ENCODE assay signal across 25 mouse cellular contexts in genomic region chr6:83208050-83208400, GRCm38 (mm10). TPM values are rescaled to one million over a fixed set of nuclear protein-coding genes. Genes with fewer than 3 reads are reported as not detected.
"Had no signal": no experiment of that assay in that cellular context is flagged by ENCODE, and none has a peak within 500 bp of the region (broad histone marks: within the 10 kb centered on the region; RNA-seq: fewer than 3 reads in every experiment).

No protein-coding gene starts in this region.

- ATAC-seq: hindbrain, postnatal 0 days had no signal

- H3K27ac ChIP-seq: heart, adult 2 months; heart, embryonic 10.5 days; hindbrain, embryonic 13.5 days; hindbrain, embryonic 15.5 days; hindbrain, postnatal 0 days; layer of hippocampus, adult 2 months; left cerebral cortex, adult 2 months; limb, embryonic 10.5 days; limb, embryonic 12.5 days; liver, embryonic 13.5 days had no signal

- H3K4me2 ChIP-seq: heart, embryonic 12.5 days; hindbrain, embryonic 13.5 days; hindbrain, embryonic 15.5 days; limb, embryonic 12.5 days; liver, embryonic 11.5 days; liver, embryonic 13.5 days had no signal

- H3K9ac ChIP-seq: heart, embryonic 12.5 days; hindbrain, embryonic 13.5 days; hindbrain, embryonic 15.5 days; limb, embryonic 12.5 days; liver, embryonic 13.5 days had no signal

- H3K9me3 ChIP-seq: heart, embryonic 10.5 days; heart, embryonic 12.5 days; hindbrain, embryonic 13.5 days; hindbrain, embryonic 15.5 days; limb, embryonic 10.5 days; limb, embryonic 12.5 days; liver, embryonic 13.5 days had no signal

- H3K4me1 ChIP-seq: liver, embryonic 13.5 days had no signal

- H3K36me3 ChIP-seq: heart, embryonic 10.5 days; heart, embryonic 12.5 days; hindbrain, embryonic 13.5 days; hindbrain, embryonic 15.5 days; limb, embryonic 10.5 days; limb, embryonic 12.5 days; liver, embryonic 13.5 days had no signal

- H3K4me3 ChIP-seq: heart, adult 2 months; heart, embryonic 10.5 days; heart, embryonic 12.5 days; hindbrain, embryonic 13.5 days; hindbrain, embryonic 15.5 days; layer of hippocampus, adult 2 months; left cerebral cortex, adult 2 months; limb, embryonic 10.5 days; limb, embryonic 12.5 days; liver, embryonic 13.5 days had no signal

- DNase-seq: gastrocnemius, postnatal 14 days; gastrocnemius, postnatal 36 days; heart, adult 2 months; heart, postnatal 10 days; heart, postnatal 36 days; kidney, adult 18-20 months; kidney, adult 8-10 months; kidney, postnatal 10 days; kidney, postnatal 25 days; kidney, postnatal 4 days; liver; liver, embryonic 13.5 days had no signal

- H3K27me3 ChIP-seq: heart, embryonic 12.5 days; hindbrain, embryonic 13.5 days; hindbrain, embryonic 15.5 days; limb, embryonic 12.5 days; liver, embryonic 13.5 days had no signal

RNA-seq across cellular contexts. Expression of gene Slc4a5, which starts 11.6 kb away (rescaled TPM):
- total RNA-seq: gastrocnemius, adult 18-20 months; gastrocnemius, adult 8-10 months; gastrocnemius, postnatal 14 days; gastrocnemius, postnatal 36 days; heart, adult 2 months; heart, postnatal 10 days; heart, postnatal 36 days; hematopoietic stem cell, adult 5-6 weeks had no signal

RNA-seq across cellular contexts. Expression of gene 1700003E16Rik, which starts 51.8 kb away (rescaled TPM):
- total RNA-seq: gastrocnemius, postnatal 14 days had no signal
